Mouse (Mus musculus) forebrain, embryonic 16.5 days (tissue): ENCODE results near the gene Lemd2. TPM values are rescaled to one million over a fixed set of nuclear protein-coding genes. Genes with fewer than 3 reads are reported as not detected.
"Not testable (repeated sequence)": the region's sequence is repeated elsewhere in the genome, so short reads cannot be mapped to it uniquely, and the experiment has no call there.

Experiments
- ATAC-seq: fragments of 200-750 bp; cut with Nextera tagmentation; 2 replicates; pipeline ENCODE4 v1.8.0; 2017; ENCODE audit warnings: mild to moderate bottlenecking, moderate library complexity
- H3K27ac ChIP-seq: fragments of 300-500 bp; sonication (generic); 2 replicates; pipeline ENCODE4 v1.5.1; 2014; ENCODE audit warnings: low read length, control low read depth
- H3K27me3 ChIP-seq: fragments of 300-500 bp; sonication (generic); replicated peaks from 2 replicates; pipeline ENCODE4 v1.6.1; 2014; ENCODE audit warnings: low read length; ENCODE audit not compliant: control insufficient read depth, insufficient read depth
- H3K36me3 ChIP-seq: fragments of 300-500 bp; sonication (generic); 2 replicates; pipeline ENCODE4 v1.6.1; 2014; ENCODE audit not compliant: control insufficient read depth, insufficient read depth
- H3K4me1 ChIP-seq: fragments of 300-500 bp; sonication (generic); replicated peaks from 2 replicates; pipeline ENCODE4 v1.6.1; 2014; ENCODE audit warnings: low read length; ENCODE audit not compliant: control insufficient read depth, insufficient read depth
- H3K4me2 ChIP-seq: fragments of 300-500 bp; sonication (generic); 2 replicates; pipeline ENCODE4 v1.6.1; 2014; ENCODE audit warnings: mild to moderate bottlenecking, low read length, control low read depth
- H3K4me3 ChIP-seq: fragments of 300-500 bp; sonication (generic); replicated peaks from 2 replicates; pipeline ENCODE4 v1.5.1; 2014; ENCODE audit warnings: mild to moderate bottlenecking, low read length, control low read depth
- H3K9ac ChIP-seq: fragments of 300-500 bp; sonication (generic); replicated peaks from 2 replicates; pipeline ENCODE4 v1.6.1; 2014; ENCODE audit warnings: low read depth, low read length, control low read depth
- H3K9me3 ChIP-seq: fragments of 300-500 bp; sonication (generic); 2 replicates; pipeline ENCODE4 v1.6.1; 2016; ENCODE audit warnings: low read length; ENCODE audit not compliant: control insufficient read depth
- WGBS: fragments of 180-500 bp; shearing (Covaris S2); extraction: QIAGEN DNeasy Blood & Tissue Kit; methylation state at CpG from one replicate; pipeline ENCODE4 v1.1.7; 2014; 5-methylcytosine and 5-hydroxymethylcytosine counted together
- polyA plus RNA-seq: library from polyadenylated mRNA; unstranded; fragments of >200 nt; fragmentation: Nextera tagmentation; extraction: Ambion mirVana; gene quantifications from 2 replicates; pipeline ENCODE4 v1.2.1, GENCODE M21; 2015

Gene Lemd2
- polyA plus RNA-seq, 1 experiment from 2014 or later: 26.4 TPM

- Histone ChIP-seq H3K36me3 (no peaks in the 10 kb centered on the region), H3K4me3 (no peak overlapping the region), H3K4me2 (no peak overlapping the region), H3K9me3 (no peaks in the 10 kb centered on the region), H3K27ac (peak overlapping the region; percentile 46), H3K4me1 (peaks cover 39% of the 10 kb centered on the region), H3K9ac (no peak overlapping the region), H3K27me3 (no peaks in the 10 kb centered on the region; the same call in 1 of the 2 replicates)
- 8% methylated on average over 15 of the region's 15 CpGs for WGBS
- peak; percentile 76 for ATAC-seq
Measured at GRCm38 (mm10) chr17:27240556-27241457, 36.5 kb upstream of the Lemd2 start.

- no peaks in the 10 kb centered on the region for H3K9me3 ChIP-seq
- H3K27me3 ChIP-seq: no peaks in the 10 kb centered on the region; the same call in 1 of the 2 replicates
- peak overlapping the region; percentile 8; the same call in 1 of the 2 replicates for H3K27ac ChIP-seq
- H3K4me3 ChIP-seq: no peak overlapping the region
- H3K4me1 ChIP-seq: peaks cover 39% of the 10 kb centered on the region
- ATAC-seq: no peak
- H3K36me3 ChIP-seq: no peaks in the 10 kb centered on the region
- H3K4me2 ChIP-seq: no peak overlapping the region
- H3K9ac ChIP-seq: no peak overlapping the region
- WGBS: 84% methylated on average over 5 of the region's 5 CpGs
Measured at GRCm38 (mm10) chr17:27239941-27240340, 35.7 kb upstream of the Lemd2 start.

GRCm38 (mm10) chr17:27238637-27239036, 34.4 kb upstream of the Lemd2 start:
- 29% methylated on average over 8 of the region's 8 CpGs for WGBS

GRCm38 (mm10) chr17:27237731-27238130, 33.5 kb upstream of the Lemd2 start:
- Histone ChIP-seq H3K4me3 (no peak overlapping the region), H3K27ac (no peak overlapping the region), H3K9ac (no peak overlapping the region), H3K4me1 (peaks cover 37% of the 10 kb centered on the region), H3K36me3 (no peaks in the 10 kb centered on the region), H3K27me3 (no peaks in the 10 kb centered on the region), H3K4me2 (no peak overlapping the region), H3K9me3 (no peaks in the 10 kb centered on the region)
- no peak for ATAC-seq
- 81% methylated on average over 8 of the region's 8 CpGs for WGBS

More at GRCm38 (mm10) chr17:27238637-27239036, 34.4 kb upstream of the Lemd2 start:
- Histone ChIP-seq H3K9ac (no peak overlapping the region), H3K27ac (no peak overlapping the region), H3K9me3 (no peaks in the 10 kb centered on the region), H3K4me2 (no peak overlapping the region), H3K36me3 (no peaks in the 10 kb centered on the region), H3K27me3 (no peaks in the 10 kb centered on the region), H3K4me3 (no peak overlapping the region), H3K4me1 (peaks cover 39% of the 10 kb centered on the region)
- no peak for ATAC-seq

GRCm38 (mm10) chr17:27233298-27233697, 29.0 kb upstream of the Lemd2 start:
- no peak for ATAC-seq
- 0 out of 2 replicates have a peak, but pooled peaks cover 3% of the 10 kb centered on the region for H3K27me3 ChIP-seq
- no peaks in the 10 kb centered on the region for H3K36me3 ChIP-seq
- no peaks in the 10 kb centered on the region for H3K9me3 ChIP-seq
- no peak overlapping the region for H3K27ac ChIP-seq
- H3K9ac ChIP-seq: no peak overlapping the region
- no peak overlapping the region for H3K4me2 ChIP-seq
- H3K4me3 ChIP-seq: no peak overlapping the region
- 83% methylated on average over 7 of the region's 7 CpGs for WGBS
- peaks cover 11% of the 10 kb centered on the region for H3K4me1 ChIP-seq

GRCm38 (mm10) chr17:27232176-27232575, 27.9 kb upstream of the Lemd2 start:
- H3K4me2 ChIP-seq: no peak overlapping the region
- H3K9me3 ChIP-seq: no peaks in the 10 kb centered on the region
- no peaks in the 10 kb centered on the region for H3K36me3 ChIP-seq
- H3K9ac ChIP-seq: no peak overlapping the region
- H3K27me3 ChIP-seq: 0 out of 2 replicates have a peak, but pooled peaks cover 3% of the 10 kb centered on the region
- no peak overlapping the region for H3K4me3 ChIP-seq
- ATAC-seq: no peak
- no peak overlapping the region for H3K27ac ChIP-seq
- peaks cover 16% of the 10 kb centered on the region for H3K4me1 ChIP-seq
- 84% methylated on average over 3 of the region's 3 CpGs for WGBS

- not testable (repeated sequence) for H3K4me3 ChIP-seq, ATAC-seq, H3K9me3 ChIP-seq, H3K4me2 ChIP-seq, H3K27ac ChIP-seq, H3K36me3 ChIP-seq, H3K27me3 ChIP-seq, H3K9ac ChIP-seq
- WGBS: 91% methylated on average over 4 of the region's 4 CpGs
- H3K4me1 ChIP-seq: peaks cover 16% of the 10 kb centered on the region
Measured at GRCm38 (mm10) chr17:27231586-27231985, 27.3 kb upstream of the Lemd2 start.

GRCm38 (mm10) chr17:27231146-27231503, 26.9 kb upstream of the Lemd2 start:
- no peak for ATAC-seq
- WGBS: 60% methylated on average over 6 of the region's 6 CpGs
- H3K9me3 ChIP-seq: no peaks in the 10 kb centered on the region

GRCm38 (mm10) chr17:27230455-27231145, 26.3 kb upstream of the Lemd2 start:
- WGBS: 56% methylated on average over 8 of the region's 8 CpGs
- Histone ChIP-seq H3K4me2 (no peak overlapping the region), H3K9me3 (no peaks in the 10 kb centered on the region)

More at GRCm38 (mm10) chr17:27231146-27231503, 26.9 kb upstream of the Lemd2 start:
- Histone ChIP-seq H3K4me1 (peaks cover 16% of the 10 kb centered on the region), H3K36me3 (no peaks in the 10 kb centered on the region), H3K4me3 (no peak overlapping the region), H3K27ac (no peak overlapping the region), H3K27me3 (0 out of 2 replicates have a peak, but pooled peaks cover 3% of the 10 kb centered on the region), H3K9ac (no peak overlapping the region), H3K4me2 (no peak overlapping the region)

More at GRCm38 (mm10) chr17:27230455-27231145, 26.3 kb upstream of the Lemd2 start:
- H3K27me3 ChIP-seq: 0 out of 2 replicates have a peak, but pooled peaks cover 3% of the 10 kb centered on the region
- no peaks in the 10 kb centered on the region for H3K36me3 ChIP-seq
- H3K4me1 ChIP-seq: peaks cover 16% of the 10 kb centered on the region
- no peak for ATAC-seq
- no peak overlapping the region for H3K27ac ChIP-seq
- H3K9ac ChIP-seq: no peak overlapping the region
- no peak overlapping the region for H3K4me3 ChIP-seq
